Mouse (Mus musculus): ENCODE data around the gene Auts2. TPM values are rescaled to one million over a fixed set of nuclear protein-coding genes. Genes with fewer than 3 reads are reported as not detected.

The Auts2 gene
- polyA plus RNA-seq, 1 experiment from 2014 or later = 4.4 TPM

DNA sequence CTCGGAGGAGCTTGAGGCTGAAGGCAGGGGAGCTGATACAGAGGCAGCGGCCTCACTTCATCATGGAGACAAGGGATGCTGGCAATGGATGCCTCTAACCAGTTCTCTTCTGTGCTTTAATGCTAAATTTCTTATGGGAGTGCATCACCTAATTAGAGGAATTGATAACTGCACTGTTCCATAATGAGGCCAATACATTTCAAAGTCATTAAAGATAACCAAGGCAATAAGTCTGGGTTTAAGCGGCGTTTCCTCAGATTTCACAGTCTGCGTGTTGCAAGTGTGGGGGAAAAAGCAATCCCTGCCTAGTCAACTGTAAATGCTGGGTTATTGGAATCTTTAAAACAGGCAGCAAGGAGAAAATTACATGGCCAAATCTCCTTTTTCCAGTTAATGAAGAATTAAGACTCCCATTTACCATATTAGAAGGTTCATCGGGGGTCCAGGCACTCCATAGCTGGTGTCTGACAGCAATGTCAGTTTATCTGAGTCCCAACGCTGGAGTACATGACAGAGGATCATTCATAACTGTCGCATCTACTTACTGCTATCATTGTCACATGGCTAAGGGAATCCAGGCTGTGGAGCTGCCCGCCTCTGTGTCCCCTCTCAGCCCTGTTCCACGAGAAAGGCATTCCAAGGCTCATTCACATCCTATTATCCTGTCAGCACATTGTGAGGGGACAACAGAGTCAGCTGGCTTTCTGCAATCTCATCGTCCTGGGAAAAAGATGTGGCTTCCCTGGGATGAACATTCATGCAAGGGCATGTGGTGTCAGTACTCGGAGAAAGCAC, 623.0 kb downstream of the Auts2 start:
- H3K9ac ChIP-seq (replicated peaks; ENCODE audit: low read depth) = no peak overlapping the region
- H3K27me3 ChIP-seq (replicated peaks; ENCODE audit: insufficient read depth, low read length) = no peaks in the 10 kb centered on the region
- no peak overlapping the region for H3K4me2 ChIP-seq (replicated peaks; ENCODE audit: low read depth, low read length)
- no peaks in the 10 kb centered on the region for H3K36me3 ChIP-seq (ENCODE audit: insufficient read depth, low read length)
- H3K4me1 ChIP-seq (ENCODE audit: insufficient read depth, low read depth, low read length) = no peaks in the 10 kb centered on the region
- no peaks in the 10 kb centered on the region for H3K9me3 ChIP-seq (ENCODE audit: low read length)
- WGBS = 74% methylated on average over 12 of the region's 12 CpGs
- H3K4me3 ChIP-seq (ENCODE audit: low read depth, low read length) = no peak overlapping the region
- ATAC-seq = no peak
- H3K27ac ChIP-seq (ENCODE audit: low read length) = no peak overlapping the region
- no peak for DNase-seq (ENCODE audit: low spot score)
- TF ChIP-seq CTCF (IDR thresholded peaks at IDR 0.05) = no peak

DNA sequence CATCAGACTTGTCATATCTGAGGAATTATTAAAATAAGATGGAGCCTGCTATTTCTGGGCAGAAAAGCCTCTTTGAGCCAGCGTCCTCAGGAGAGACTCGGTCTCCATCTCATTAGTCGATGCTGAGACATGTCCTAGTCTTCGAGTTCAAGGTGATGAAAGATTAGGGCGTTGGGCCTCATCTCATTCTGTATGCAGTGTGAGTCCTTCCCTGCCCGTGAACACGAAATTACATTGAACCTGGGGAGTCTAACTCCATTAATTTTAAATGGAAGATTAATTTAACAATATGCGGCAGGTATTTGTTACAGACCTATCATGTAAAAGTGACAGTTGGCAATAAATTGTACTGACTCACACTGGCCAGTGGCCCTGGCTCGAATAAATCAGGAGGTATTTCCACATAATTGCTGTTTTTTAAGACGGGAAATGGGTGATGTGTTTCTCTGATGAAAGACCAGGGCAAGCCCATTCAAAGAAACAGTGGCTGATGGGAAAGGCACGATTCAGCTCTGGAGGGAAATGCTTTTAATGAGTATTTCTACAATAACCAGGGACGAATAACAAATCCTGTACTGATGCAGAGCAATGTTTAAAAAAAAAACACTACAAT, 626.2 kb downstream of the Auts2 start:
- no peak overlapping the region for H3K27ac ChIP-seq (ENCODE audit: low read length)
- 70% methylated on average over 12 of the region's 12 CpGs for WGBS
- no peak for ATAC-seq

GRCm38 (mm10) chr5:131913562-131913961, 629.6 kb downstream of the Auts2 start:
- ATAC-seq (no peak), DNase-seq (ENCODE audit: low spot score) (no peak)
- Histone ChIP-seq H3K27me3 (replicated peaks; ENCODE audit: insufficient read depth, low read length) (0 out of 2 replicates have a peak, but pooled peaks cover 4% of the 10 kb centered on the region), H3K4me2 (replicated peaks; ENCODE audit: low read depth, low read length) (no peak overlapping the region), H3K9me3 (ENCODE audit: low read length) (no peaks in the 10 kb centered on the region), H3K4me3 (ENCODE audit: low read depth, low read length) (no peak overlapping the region), H3K27ac (ENCODE audit: low read length) (no peak overlapping the region), H3K9ac (replicated peaks; ENCODE audit: low read depth) (no peak overlapping the region), H3K4me1 (ENCODE audit: insufficient read depth, low read depth, low read length) (no peaks in the 10 kb centered on the region), H3K36me3 (ENCODE audit: insufficient read depth, low read length) (no peaks in the 10 kb centered on the region)
- 80% methylated on average over 8 of the region's 8 CpGs for WGBS
- TF ChIP-seq CTCF (IDR thresholded peaks at IDR 0.05) (no peak), EP300 (IDR thresholded peaks at IDR 0.05) (no peak)

More for the DNA sequence above, 626.2 kb downstream of the Auts2 start:
- no peak overlapping the region for H3K9ac ChIP-seq (replicated peaks; ENCODE audit: low read depth)
- no peaks in the 10 kb centered on the region for H3K27me3 ChIP-seq (replicated peaks; ENCODE audit: insufficient read depth, low read length)
- no peaks in the 10 kb centered on the region for H3K4me1 ChIP-seq (ENCODE audit: insufficient read depth, low read depth, low read length)
- no peaks in the 10 kb centered on the region for H3K9me3 ChIP-seq (ENCODE audit: low read length)
- H3K4me2 ChIP-seq (replicated peaks; ENCODE audit: low read depth, low read length) = no peak overlapping the region
- no peak for DNase-seq (ENCODE audit: low spot score)
- H3K36me3 ChIP-seq (ENCODE audit: insufficient read depth, low read length) = no peaks in the 10 kb centered on the region
- no peak overlapping the region for H3K4me3 ChIP-seq (ENCODE audit: low read depth, low read length)
- TF ChIP-seq CTCF (IDR thresholded peaks at IDR 0.05) = no peak
- no peak for TF ChIP-seq EP300 (IDR thresholded peaks at IDR 0.05)

- Histone ChIP-seq H3K27ac (ENCODE audit: low read length) (no peak overlapping the region), H3K27me3 (replicated peaks; ENCODE audit: insufficient read depth, low read length) (0 out of 2 replicates have a peak, but pooled peaks cover 4% of the 10 kb centered on the region), H3K4me1 (ENCODE audit: insufficient read depth, low read depth, low read length) (no peaks in the 10 kb centered on the region), H3K9ac (replicated peaks; ENCODE audit: low read depth) (no peak overlapping the region), H3K9me3 (ENCODE audit: low read length) (no peaks in the 10 kb centered on the region), H3K36me3 (ENCODE audit: insufficient read depth, low read length) (no peaks in the 10 kb centered on the region), H3K4me2 (replicated peaks; ENCODE audit: low read depth, low read length) (no peak overlapping the region), H3K4me3 (ENCODE audit: low read depth, low read length) (no peak overlapping the region)
- no peak for DNase-seq (ENCODE audit: low spot score)
- ATAC-seq = no peak
- 33% methylated on average over 1 of the region's 1 CpGs for WGBS
- TF ChIP-seq CTCF (IDR thresholded peaks at IDR 0.05) = no peak
- TF ChIP-seq EP300 (IDR thresholded peaks at IDR 0.05) = no peak
Observed at GRCm38 (mm10) chr5:131912983-131913382, 630.2 kb downstream of the Auts2 start.

DNA sequence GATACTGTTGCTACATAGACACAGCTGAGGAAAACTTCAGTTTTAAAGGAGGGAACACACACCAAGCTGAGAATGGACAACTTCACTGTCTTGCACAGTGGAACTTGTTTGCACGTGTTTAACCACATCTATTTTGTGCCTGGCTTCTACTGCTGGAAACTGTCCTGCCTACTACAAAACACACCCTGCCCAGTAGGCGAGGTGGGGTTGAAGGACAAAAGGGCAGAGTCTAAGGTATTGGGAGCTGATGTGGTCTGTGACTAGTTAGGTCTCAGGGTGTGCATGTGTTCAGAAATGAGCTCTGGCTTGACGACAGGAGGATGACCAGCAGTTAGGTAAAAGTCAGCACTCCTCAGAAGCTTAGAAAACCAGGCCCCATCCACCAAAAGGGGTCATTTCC, 636.8 kb downstream of the Auts2 start:
- WGBS = 85% methylated on average over 3 of the region's 3 CpGs
- no peaks in the 10 kb centered on the region for H3K36me3 ChIP-seq (ENCODE audit: insufficient read depth, low read length)
- H3K4me3 ChIP-seq (ENCODE audit: low read depth, low read length) = no peak overlapping the region
- ATAC-seq (no peak), DNase-seq (ENCODE audit: low spot score) (no peak)
- 0 out of 2 replicates have a peak, but pooled peaks cover 5% of the 10 kb centered on the region for H3K27me3 ChIP-seq (replicated peaks; ENCODE audit: insufficient read depth, low read length)
- H3K4me2 ChIP-seq (replicated peaks; ENCODE audit: low read depth, low read length) = no peak overlapping the region
- no peak overlapping the region for H3K27ac ChIP-seq (ENCODE audit: low read length)
- TF ChIP-seq EP300 (IDR thresholded peaks at IDR 0.05) (no peak), CTCF (IDR thresholded peaks at IDR 0.05) (no peak)
- no peaks in the 10 kb centered on the region for H3K4me1 ChIP-seq (ENCODE audit: insufficient read depth, low read depth, low read length)
- H3K9ac ChIP-seq (replicated peaks; ENCODE audit: low read depth) = no peak overlapping the region
- no peaks in the 10 kb centered on the region for H3K9me3 ChIP-seq (ENCODE audit: low read length)

DNA sequence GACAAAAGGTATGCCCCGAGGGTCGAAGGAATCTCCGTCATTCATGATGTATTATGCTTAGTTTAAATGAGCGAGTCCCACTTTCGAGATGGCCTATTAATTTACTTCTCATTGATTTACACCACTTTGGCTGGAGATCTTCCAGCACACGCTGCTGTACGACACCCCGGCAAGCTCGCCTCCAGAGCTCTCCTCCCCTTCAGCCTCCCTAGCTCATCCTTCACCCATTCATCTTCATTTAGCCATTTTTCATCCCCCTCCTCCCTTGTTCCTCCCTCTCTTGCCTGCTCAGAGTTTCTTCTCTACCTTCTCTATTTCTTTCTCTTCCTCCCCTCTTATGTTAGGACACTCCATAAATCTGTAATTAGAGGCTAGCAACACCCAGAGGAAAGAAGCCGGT, 638.7 kb downstream of the Auts2 start:
- Histone ChIP-seq H3K4me2 (replicated peaks; ENCODE audit: low read depth, low read length) (no peak overlapping the region), H3K27me3 (replicated peaks; ENCODE audit: insufficient read depth, low read length) (peaks cover 15% of the 10 kb centered on the region), H3K27ac (ENCODE audit: low read length) (no peak overlapping the region), H3K36me3 (ENCODE audit: insufficient read depth, low read length) (no peaks in the 10 kb centered on the region), H3K9me3 (ENCODE audit: low read length) (no peaks in the 10 kb centered on the region), H3K4me3 (ENCODE audit: low read depth, low read length) (no peak overlapping the region), H3K9ac (replicated peaks; ENCODE audit: low read depth) (no peak overlapping the region), H3K4me1 (ENCODE audit: insufficient read depth, low read depth, low read length) (no peaks in the 10 kb centered on the region)
- ATAC-seq = no peak
- 60% methylated on average over 10 of the region's 10 CpGs for WGBS
- no peak for DNase-seq (ENCODE audit: low spot score)
- no peak for TF ChIP-seq EP300 (IDR thresholded peaks at IDR 0.05)
- no peak for TF ChIP-seq CTCF (IDR thresholded peaks at IDR 0.05)

Data from lung, postnatal 0 days (tissue).